Mouse (Mus musculus): ENCODE measurements around the gene Best2.

Gene Best2

DNA sequence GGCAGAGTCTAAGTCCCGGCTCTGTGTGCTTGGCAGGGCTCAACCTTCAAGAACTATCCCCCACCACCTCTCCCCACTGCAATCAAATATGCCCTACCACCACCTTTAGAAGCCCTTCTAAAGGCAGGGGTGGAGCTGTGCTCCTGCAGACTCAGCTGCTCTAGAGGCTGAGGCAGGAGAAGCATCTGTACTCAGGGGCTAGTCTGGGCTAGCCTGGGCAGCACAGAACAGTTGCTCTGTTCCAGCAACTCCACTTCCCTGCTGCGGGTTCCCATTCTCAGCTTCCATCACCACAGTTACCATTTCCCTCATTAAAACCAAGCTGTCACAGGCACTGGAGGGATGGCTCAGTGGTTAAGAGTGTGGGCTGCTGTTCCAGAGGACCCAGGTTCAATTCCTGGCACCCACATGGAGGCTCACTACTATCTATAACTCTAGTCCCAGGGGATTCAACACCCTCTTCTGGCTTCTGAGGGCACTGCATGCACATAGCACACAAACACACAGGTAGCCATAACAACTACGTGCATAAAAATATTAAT, 7.3 kb upstream of the Best2 start:
- DNase-seq, result no peak

DNA sequence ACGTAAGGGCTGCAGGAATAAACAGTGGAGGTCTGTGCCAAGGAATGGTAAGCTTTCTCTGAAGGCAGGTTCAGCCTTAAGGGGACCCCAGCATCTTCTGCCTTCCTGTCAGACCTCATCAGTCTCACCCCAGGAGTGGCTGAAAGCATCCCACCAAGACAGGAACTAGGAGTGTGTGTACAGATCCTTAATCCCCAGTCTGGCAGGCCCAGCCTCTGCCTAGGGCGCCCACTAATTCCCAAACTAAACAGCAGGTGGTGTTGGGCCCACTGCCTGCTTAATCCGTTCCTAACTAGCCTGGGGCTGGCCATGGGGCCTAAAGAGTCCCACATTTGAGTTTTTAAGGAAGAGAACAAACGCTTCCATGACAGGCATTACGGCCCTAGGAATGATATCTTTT, 2.9 kb upstream of the Best2 start:
- no peak for DNase-seq

GRCm38 (mm10) chr8:85016724-85017123, 2.4 kb upstream of the Best2 start:
- no peak for DNase-seq

DNA sequence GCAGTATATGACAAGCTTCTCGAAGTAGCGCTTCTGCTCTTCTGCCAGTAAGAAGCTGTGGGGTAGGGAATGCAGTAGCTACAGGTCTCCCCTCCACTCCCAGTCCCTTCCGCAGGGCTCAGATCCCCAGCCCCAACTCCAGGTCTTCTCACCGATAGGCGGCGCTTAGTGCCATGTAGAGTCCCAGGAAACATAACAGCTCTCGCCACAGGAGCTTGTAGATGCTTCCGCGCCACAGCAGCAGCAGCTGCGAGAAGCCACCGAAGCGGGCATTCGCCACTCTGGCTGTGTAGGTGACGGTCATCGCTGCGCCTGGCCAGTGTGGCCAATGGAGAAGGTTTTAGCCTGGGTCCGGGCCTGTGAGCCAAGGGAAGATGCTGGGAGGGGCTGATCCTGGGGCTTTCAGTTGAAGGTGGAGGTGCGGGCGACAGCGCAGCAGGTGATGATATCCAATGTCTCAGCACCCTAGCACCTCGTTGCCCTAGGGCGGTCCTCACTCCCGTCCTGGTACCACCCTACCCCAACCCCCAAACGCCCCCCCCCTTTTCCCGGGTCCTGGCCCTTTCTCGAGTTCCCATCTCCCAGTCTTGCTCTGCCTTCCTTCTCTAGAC, 996 bp downstream of the Best2 start:
- DNase-seq, result peak; percentile 79

- DNase-seq, result no peak
Measured at GRCm38 (mm10) chr8:85011242-85011641, 3.1 kb downstream of the Best2 start.

DNA sequence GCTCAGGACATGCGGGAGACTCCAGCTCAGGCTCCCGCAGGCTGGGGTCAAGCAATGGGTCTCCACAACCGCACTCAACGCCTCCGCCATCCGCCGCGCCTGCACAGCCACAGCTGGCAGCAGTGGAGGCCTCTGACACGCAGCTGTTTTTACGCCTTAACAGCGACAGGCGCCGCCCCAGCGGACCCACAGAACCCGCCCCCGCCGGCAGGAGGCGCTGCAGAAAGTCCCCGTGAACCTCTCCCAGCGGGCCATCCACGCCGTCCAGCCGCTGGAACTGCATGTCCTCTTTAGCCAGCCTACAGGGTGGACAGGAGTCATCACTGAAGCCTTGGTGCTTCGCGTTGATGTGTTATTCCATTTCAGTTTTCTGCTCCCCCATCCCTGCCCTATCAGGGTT, 6.6 kb downstream of the Best2 start:
- peak; percentile 69 for DNase-seq

DNA sequence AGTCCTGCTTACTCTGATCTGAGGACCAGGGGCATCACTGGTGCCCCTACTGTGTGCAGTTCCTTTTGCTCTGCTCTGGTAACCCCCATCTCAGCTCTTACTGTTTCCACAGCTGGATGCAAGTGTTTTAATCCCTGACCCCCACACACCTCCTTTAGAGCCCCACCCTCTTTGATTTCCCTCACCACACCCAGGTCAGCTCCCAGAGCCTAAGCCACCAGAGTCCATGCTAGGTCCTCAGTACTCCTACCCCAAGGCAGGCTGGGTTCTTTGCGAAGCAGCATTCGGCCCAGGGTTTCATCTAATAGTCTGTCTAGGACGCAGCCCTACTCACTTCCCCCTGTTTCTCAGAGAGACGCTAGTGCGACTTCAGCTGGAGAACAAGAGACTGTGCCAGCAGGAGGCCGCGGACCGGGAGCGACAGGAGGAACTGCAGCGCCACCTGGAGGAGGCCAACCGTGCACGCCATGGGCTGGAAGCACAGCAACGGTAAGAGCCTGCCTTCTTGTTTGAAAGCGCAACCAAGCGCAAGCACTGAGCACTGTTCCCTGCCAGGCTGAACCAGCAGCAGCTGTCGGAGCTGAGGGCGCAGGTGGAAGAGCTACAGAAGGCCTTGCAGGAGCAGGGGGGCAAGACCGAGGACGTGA, 16.6 kb downstream of the Best2 start:
- DNase-seq, result peak; percentile 95

- DNase-seq, result no peak
Measured at GRCm38 (mm10) chr8:84996978-84997377, 17.4 kb downstream of the Best2 start.

- DNase-seq, result no peak
Measured at GRCm38 (mm10) chr8:84995680-84996079, 18.7 kb downstream of the Best2 start.

DNA sequence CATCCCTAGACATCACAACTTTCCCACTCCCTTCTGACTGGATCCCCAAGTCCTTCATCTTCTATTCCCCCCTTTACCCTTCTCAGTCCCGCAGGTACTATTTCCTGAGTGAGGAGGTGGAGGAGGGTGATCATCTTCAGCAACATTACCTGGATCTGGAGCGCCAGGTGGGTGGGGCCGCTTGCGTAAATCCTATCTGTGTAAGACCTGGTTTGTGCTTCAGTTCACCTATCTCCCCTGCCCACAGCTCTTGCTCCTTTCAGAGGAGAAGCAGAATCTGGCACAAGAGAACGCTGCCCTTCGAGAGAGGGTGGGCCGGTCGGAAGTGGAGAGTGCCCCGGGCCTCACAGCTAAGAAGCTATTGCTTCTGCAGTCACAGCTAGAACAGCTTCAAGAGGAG, 20.0 kb downstream of the Best2 start:
- no peak for DNase-seq

GRCm38 (mm10) chr8:84990836-84991235, 23.5 kb downstream of the Best2 start:
- peak; percentile 69 for DNase-seq

DNA sequence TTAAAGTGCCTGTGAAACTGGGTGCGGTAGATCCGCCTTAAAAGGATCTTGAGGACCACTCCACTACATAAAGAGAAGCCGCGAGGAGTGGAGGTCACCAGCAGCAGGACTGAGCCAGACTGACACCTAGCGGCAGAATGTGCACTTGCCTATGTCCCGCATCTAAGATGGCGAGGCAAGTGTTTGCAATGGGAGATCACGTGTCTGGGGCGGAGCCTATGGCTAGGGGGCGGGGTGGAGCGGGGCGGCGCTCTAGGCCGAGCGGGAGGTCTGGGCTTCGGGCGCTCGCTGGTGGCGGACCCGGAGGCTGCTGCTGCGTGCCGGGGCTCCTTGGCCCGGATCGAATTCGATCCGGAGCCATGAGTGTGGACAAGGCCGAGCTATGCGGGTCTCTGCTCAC, 24.0 kb downstream of the Best2 start, which contains the start of gene Hook2:
TSS of gene Hook2 (plus strand) at position 255 of the 400 bp plus-strand sequence.
- DNase-seq, result peak; percentile 99

DNA sequence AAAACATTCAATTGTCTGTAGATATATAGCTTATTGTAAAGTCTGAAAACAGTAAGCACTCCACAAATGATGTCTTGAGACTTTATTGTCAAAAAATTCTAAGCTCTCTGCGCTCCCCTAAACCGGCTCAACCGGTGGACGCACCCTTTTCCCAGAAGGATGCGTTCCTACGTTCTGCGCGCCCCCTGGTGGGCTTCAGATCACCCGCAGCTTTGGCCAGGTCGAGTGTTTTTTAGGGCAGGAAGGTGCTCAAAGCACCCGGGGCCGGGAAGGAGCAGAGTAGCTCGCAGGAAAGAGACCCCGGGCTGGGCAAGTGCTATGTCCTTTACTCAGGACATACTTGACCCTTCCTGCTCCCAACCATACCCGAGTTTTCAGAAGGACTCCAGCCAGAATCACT, 24.5 kb downstream of the Best2 start:
- peak; percentile 98 for DNase-seq

DNA sequence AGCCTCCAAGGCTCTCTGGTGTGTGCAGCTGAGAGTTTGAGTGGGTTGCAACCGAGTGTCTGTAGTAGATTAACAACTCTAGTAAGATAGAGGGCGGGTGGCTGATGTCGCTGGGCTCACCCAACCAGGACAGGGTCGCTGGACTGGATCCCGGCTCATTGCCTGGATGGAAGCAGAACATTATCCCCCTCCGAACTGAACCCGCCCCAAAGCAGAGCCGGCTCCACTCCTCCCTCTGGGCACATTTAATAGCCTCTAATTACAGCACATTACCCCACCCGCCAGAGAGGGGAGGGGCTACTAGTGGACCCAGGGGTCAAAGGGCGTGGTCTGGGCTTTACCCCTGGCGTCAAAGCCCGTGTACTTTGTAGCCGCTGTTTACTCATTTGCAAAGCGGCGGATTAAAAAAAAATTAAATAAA, 25.0 kb downstream of the Best2 start:
- peak; percentile 56 for DNase-seq

DNA sequence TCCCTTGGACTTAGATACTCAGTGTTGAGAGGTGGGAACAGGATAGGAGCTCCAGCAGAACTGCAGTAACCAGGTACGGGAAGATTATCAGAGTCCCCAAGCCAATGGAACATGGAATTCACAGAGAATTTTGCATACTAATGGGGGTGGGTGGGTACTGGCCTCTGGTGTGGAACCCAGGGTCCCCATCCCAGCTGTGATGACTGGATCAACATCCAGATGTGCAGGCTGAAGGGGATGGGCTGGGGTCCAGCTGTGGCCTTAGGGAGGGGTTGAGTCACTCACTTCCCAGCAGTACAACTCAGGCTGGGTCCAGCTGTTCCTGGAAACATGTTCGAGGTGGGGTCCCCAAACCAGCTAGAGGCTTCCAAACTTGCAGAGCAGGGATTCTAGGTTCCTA, 26.4 kb downstream of the Best2 start:
- DNase-seq, result no peak

DNA sequence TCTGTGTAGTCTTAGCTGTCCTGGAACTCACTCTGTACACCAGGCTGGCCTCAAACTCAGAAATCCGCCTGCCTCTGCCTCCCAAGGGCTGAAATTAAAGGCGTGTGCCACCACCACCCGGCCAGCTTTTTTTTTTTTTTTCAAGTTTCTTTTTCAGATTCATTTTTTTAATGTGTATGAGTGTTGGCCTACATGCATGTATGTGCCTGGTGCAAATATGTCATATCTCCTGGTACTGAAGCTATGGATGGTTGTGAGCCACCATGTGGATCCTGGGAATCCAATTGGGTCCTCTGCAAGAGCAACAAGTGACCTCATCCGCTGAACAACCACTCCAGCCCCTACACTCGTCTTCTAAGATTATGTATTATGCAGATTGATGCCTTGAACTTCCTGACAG, 26.9 kb downstream of the Best2 start:
- DNase-seq, result no peak

DNA sequence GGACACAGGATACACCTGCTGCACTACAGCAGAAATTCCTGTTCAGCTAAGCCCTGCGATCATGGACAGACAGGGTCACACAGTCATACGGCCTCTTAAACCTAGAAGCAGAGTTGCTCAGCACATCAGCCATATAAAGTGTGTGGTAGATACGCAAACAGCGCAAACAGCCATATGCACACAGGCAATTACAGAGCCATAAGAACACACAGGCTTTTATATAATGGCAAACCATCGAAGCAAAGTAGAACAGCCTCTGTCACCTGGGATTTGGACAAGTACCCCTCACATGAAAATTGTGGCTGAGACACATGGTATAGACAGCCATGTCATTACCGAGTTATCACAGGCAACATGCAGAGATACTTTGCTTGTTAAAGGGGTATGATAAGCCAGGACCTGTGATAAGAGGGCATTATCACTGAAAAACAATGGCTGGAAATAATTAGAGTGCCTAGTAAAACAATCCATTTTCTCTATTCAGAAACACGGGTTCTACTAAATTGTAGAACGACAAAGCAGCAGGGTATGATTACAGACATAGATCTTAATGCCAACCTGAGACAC, 27.9 kb downstream of the Best2 start:
- no peak for DNase-seq

DNA sequence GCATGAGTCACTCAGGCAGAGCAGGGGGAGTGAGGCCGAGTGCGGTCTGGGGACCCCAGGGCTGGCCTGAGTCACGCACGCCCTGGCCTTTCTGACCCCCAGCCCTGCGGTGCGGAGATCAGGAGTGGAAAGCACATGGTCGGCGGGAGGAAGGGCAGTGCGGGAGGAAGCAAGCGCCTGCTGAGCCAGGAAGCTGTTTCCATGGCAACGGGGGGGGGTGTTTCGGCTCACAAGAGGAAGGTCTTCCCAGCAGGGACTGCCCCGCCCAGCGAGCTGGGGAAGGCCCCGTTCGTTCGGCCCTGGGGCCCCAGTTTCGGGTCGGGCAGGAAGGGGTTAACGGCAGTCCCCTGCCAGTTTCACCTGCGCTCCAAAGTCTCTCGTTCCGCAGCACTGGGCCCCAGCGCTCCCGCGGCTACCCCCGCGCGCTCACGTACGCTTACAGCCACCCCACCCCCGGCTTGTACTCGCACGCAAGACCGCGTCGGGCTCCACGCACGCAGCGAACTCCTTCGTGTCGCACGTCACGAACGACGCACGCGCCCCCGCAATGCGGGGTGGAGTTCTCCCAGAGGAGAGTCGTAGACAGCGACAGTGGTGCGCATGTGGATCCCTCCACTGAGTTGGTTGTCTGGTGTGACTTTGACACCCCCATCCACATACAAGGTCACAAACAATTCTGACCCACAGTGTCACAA, 28.5 kb downstream of the Best2 start:
- peak; percentile 94 for DNase-seq

DNA sequence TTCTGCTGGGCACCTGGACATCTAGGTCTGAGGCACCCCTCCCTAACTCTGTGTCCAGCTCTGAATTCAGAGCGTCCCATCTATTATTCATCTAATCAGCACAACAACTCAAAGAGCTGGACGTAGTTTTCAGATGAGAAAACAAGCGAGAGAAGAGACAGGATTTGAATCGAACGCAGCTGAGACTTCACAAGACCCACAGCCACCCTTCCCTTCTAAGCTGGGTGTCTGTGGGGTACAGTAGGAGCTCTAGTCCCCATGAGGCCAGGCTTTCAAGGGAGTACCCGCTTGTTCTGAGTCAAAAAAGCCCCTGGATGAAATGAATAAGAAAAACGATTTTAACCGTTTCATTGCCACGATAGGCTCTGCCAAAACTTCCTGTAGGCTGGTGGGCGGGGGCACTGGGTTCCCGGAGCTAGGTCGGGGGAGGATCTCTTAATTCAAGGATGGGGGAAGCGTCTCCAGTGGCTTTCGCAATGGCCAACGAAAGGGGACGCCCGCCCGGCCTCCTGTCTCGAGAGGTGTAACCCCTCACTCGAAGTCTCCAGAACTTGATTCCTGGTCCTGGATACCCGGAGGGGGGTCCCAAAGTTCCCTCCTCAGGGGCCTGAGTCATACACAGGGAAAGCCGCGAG, 29.2 kb downstream of the Best2 start:
- peak; percentile 48 for DNase-seq

- DNase-seq, result peak; percentile 73
Measured at GRCm38 (mm10) chr8:84984294-84985048, 29.9 kb downstream of the Best2 start.

DNA sequence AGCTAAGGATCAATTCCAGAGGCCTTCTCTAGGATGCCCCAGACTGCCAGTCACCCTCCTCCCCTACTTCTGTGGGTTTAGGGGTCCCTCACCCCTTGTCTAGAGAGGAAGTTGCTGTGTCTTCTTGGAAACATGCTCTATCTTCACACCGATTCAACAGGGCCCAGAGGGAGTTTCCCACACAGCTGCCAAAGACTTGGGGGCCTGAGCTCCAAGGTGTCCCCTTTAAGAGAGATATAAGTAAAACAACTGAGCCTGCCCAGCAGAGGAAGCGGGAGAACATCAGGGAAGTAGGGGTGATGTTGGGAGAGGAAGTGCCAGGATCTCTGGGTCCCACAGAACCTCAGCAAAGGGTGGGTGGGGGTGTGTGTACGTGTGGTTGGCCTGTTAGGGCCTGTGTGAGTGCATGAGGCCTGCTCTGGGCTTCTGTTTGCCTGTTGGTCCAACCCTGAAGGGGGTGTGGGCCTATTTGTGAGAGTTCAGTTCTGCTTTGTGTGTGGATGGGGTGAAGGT, 31.8 kb downstream of the Best2 start:
- DNase-seq, result no peak
